Comparison of ENCODE assay signal across 8 mouse cellular contexts in the genomic region with DNA sequence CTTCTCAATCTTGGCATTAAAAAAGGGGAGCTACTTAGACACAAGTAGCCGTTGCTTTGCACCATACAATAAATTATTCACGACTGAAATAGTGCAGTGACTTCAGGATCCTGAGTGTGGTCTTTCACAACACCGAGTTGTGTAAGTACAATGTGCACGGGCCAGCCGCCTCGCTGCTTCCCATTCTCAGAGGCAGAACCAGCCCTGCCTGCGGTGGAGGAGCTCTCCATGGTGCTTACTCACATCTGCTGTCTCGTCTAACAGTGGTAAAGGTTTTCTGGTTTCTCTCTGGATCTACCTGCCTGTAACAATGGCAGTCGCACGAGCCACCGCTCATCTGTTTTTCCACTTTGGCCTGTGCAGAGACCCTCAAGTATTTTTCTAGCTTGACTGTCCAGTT. TPM values are rescaled to one million over a fixed set of nuclear protein-coding genes. Genes with fewer than 3 reads are reported as not detected.
DNase-seq lines count a peak whose midpoint lies in the region; ATAC-seq and TF ChIP-seq lines count a peak whose summit lies in the region.

No protein-coding gene starts in this region.

- H3K4me1 ChIP-seq in stomach, postnatal 0 days (replicated peaks; ENCODE audit: control insufficient read depth, insufficient read depth): no peaks in the 10 kb centered on the region

- no peak for DNase-seq in frontal cortex, postnatal 36 days (ENCODE audit: low spot score in 2 of 2)
- peak; percentile 78 for DNase-seq in B cell, adult 2 months
- DNase-seq in c-Kit-positive CD71-positive TER-119-positive erythroid progenitor cells, embryonic 14.5 days (ENCODE audit: low spot score): peak; percentile 65
- DNase-seq in lung, postnatal 4 days: peak; percentile 81
- DNase-seq in stomach, postnatal 0 days (ENCODE audit: low spot score): peak; percentile 80
- DNase-seq in cerebellum, postnatal 36 days: no peak

- H3K27ac ChIP-seq in stomach, postnatal 0 days (replicated peaks): no peak overlapping the region

- H3K4me3 ChIP-seq in stomach, postnatal 0 days (ENCODE audit: low read depth, low read length): no peak overlapping the region

- 0 out of 2 replicates have a peak, but pooled peaks have one; percentile 42 for ATAC-seq in frontal cortex, adult (ENCODE audit: low TSS enrichment)
- ATAC-seq in hematopoietic stem cell, adult 5-6 weeks (replicated peaks in 1 of 2; ENCODE audit: insufficient read depth in 1 of 2, low FRiP score in 2 of 2, low TSS enrichment in 1 of 2, low read depth in 1 of 2, poor library complexity in 2 of 2, severe bottlenecking in 2 of 2): peak; percentile 86 to 89
- ATAC-seq in stomach, postnatal 0 days (ENCODE audit: low FRiP score, low TSS enrichment): no peak

- TF ChIP-seq EP300 in stomach, postnatal 0 days (optimal IDR thresholded peaks at IDR 0.05): no peak

- 15% methylated on average over 11 of the region's 11 CpGs for WGBS in stomach, postnatal 0 days

- no peaks in the 10 kb centered on the region for H3K27me3 ChIP-seq in stomach, postnatal 0 days (ENCODE audit: control insufficient read depth, insufficient read depth, low read length)

- H3K9ac ChIP-seq in stomach, postnatal 0 days (ENCODE audit: low read length): no peak overlapping the region

- H3K9me3 ChIP-seq in stomach, postnatal 0 days (ENCODE audit: control insufficient read depth, low read length): no peaks in the 10 kb centered on the region

- no peaks in the 10 kb centered on the region for H3K36me3 ChIP-seq in stomach, postnatal 0 days (ENCODE audit: control insufficient read depth, insufficient read depth, low read length)

- no peak overlapping the region for H3K4me2 ChIP-seq in stomach, postnatal 0 days (replicated peaks; ENCODE audit: low read depth)

- no peak for TF ChIP-seq CTCF in stomach, postnatal 0 days (IDR thresholded peaks at IDR 0.05; ENCODE audit: low read depth)

RNA-seq across cellular contexts. Expression of a gene that starts 5.0 kb away (rescaled TPM):
- 34.0 and 43.3 TPM in 2 replicates for total RNA-seq in hematopoietic stem cell, adult 5-6 weeks (2017)
- polyA plus RNA-seq in stomach, postnatal 0 days (2015; fragmentation: Nextera tagmentation; extraction: Ambion mirVana): 13.0 and 13.7 TPM in 2 replicates

RNA-seq across cellular contexts. Expression of a gene that starts 11.9 kb away (rescaled TPM):
- total RNA-seq in hematopoietic stem cell, adult 5-6 weeks (2017): 58.3 and 65.2 TPM in 2 replicates
- polyA plus RNA-seq in stomach, postnatal 0 days (2015; fragmentation: Nextera tagmentation; extraction: Ambion mirVana): 14.2 and 15.5 TPM in 2 replicates

RNA-seq across cellular contexts. Expression of a gene that starts 48.6 kb away (rescaled TPM):
- total RNA-seq in hematopoietic stem cell, adult 5-6 weeks (2017): not detected in 2 replicates
- polyA plus RNA-seq in stomach, postnatal 0 days (2015; fragmentation: Nextera tagmentation; extraction: Ambion mirVana): 4.3 and 4.5 TPM in 2 replicates

Comparison
In these comparisons a context has a peak if more than half of its experiments do, and no peak if none do; other contexts are left out.
1. DNase-seq: peak in B cell, adult 2 months (2 of 2), c-Kit-positive CD71-positive TER-119-positive erythroid progenitor cells, embryonic 14.5 days (single experiment), lung, postnatal 4 days (2 of 2) and stomach, postnatal 0 days (single experiment); none in frontal cortex, postnatal 36 days (0 of 2) and cerebellum, postnatal 36 days (0 of 2).